Mouse (Mus musculus): ENCODE measurements around the gene 2810006K23Rik. TPM values are rescaled to one million over a fixed set of nuclear protein-coding genes. Genes with fewer than 3 reads are reported as not detected.
"Not testable (repeated sequence)": the region's sequence is repeated elsewhere in the genome, so short reads cannot be mapped to it uniquely, and the experiment has no call there.

Gene 2810006K23Rik
- total RNA-seq (2021) = 1 to 10 TPM; 7.3 to 9.5 TPM
- long read RNA-seq, experiment 1, transcript 2810006K23Rik-201 (3 exons, 1,677 nt) = major isoform, 8 of 9 reads
- long read RNA-seq, experiment 1, partial matches to known transcripts = 0 of 9 reads
- long read RNA-seq, experiment 1, other reads (novel, unspliced or antisense) = 0 of 9 reads
- long read RNA-seq, experiment 2, transcript 2810006K23Rik-201 (3 exons, 1,677 nt) = major isoform, 8 of 8 reads
- long read RNA-seq, experiment 2, partial matches to known transcripts = 0 of 8 reads
- long read RNA-seq, experiment 2, other reads (novel, unspliced or antisense) = 0 of 8 reads

DNA sequence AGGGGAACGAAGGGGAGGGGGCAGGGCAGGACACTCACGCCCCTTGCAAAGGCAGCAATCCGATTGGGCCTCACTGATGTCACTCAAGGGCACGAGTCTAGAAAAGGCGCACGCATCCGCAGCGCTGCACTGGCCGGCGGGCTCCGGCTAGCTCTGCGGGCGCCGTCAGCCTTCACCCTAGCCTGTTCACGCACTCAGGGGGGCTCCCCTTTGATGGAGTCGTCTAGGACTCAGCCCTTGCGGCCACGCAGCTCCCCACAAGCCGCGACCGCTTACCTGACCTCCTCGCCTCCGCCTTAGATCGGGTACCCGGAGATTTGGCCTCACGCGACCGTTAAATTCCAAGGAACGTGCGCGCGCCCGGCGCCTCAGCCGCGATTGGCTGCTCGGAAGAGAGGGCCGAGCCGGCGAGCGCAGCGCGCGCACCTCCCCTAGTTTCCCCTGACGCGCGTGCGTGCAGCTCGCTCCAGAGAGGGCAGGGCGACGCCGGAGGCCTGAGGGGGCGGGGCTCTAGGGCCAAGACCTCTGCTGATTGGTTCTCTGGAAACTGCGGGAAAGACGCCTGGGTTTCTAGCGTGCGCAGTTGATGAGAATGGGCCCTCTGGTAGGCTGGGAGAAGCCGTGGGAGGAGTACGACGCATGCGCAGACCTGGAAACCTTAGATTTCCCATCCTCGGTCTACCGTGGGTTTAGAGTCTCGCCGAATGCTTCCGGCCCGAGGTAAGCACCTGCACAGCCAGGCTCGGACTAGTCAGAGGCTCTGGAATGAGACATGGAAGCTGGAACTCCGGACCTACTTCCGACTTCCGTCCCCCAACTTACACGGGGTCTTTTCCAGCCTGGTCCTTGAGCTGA lies at the start of gene 2810006K23Rik, which contains the start of gene Mphosph9:
Gene 2810006K23Rik (plus strand): TSS at position 580 of the 855 bp plus-strand sequence.
Gene Mphosph9 (minus strand): TSS at position 463 of the 855 bp plus-strand sequence.
- peak; percentile 99 for DNase-seq

DNA sequence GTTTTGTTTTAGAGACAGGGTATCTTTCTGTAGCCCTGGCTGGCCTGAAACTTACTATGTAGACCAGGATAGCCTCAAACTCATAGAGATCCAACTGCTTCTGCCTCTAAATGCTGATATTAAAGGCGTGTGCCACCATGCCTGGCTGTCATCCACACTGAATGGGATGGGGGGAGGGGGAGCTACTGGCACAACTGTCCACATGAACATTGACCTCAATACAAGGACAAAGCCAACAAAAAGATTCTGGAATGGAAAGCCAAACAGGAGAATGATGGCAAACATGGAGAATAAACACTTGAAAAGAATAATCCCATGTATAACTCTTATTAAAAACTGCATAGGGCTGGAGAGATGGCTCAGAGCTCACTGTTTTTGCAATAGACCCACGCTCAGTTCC lies 45.0 kb upstream of the 2810006K23Rik start:
- no peak for DNase-seq

- DNase-seq = peak; percentile 9
Measured at GRCm38 (mm10) chr5:124284330-124284729, 43.6 kb upstream of the 2810006K23Rik start.

- DNase-seq = no peak
Measured at GRCm38 (mm10) chr5:124287616-124288247, 40.2 kb upstream of the 2810006K23Rik start.

DNA sequence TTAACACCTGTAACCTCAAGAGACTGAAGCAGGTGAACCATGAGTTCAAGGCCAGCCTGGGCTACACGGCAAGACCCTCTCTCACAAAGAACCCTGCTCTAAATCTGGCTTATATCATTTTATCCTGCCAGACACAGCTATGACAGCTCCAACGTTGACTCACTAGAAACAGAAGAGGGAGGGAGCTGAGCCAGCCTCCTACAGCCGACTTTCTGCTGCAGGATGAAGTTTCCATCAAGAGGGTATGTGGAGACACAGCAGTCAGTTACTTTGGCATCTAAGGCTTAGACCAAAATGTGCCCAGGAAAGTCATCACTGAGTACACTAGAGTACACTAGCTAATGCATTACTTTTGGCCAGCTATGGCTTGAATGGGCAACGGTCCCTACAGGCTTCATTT lies 37.7 kb upstream of the 2810006K23Rik start:
- no peak for DNase-seq

DNA sequence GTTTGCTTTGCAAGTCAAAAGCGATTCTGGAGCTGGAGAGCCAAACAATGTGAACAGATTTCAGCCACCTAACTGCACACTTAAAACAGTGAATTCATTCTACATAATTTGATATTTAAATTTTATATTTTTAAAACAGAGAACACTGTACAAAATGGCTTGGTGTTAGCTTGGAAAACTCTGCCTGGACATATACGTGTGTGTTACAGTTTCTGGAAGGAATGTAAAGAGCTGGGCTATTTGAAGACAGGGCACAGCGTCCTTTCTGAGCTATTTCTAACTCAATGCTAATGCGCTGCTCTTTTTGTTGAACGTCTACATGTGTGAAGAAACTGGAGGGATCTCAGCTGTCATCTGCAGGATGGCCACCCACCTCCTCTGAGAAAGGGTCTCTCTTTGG lies 33.9 kb upstream of the 2810006K23Rik start:
- no peak for DNase-seq

GRCm38 (mm10) chr5:124296475-124296874 lies 31.4 kb upstream of the 2810006K23Rik start:
- DNase-seq = no peak

GRCm38 (mm10) chr5:124299307-124299706 lies 28.6 kb upstream of the 2810006K23Rik start:
- DNase-seq = not testable (repeated sequence)

DNA sequence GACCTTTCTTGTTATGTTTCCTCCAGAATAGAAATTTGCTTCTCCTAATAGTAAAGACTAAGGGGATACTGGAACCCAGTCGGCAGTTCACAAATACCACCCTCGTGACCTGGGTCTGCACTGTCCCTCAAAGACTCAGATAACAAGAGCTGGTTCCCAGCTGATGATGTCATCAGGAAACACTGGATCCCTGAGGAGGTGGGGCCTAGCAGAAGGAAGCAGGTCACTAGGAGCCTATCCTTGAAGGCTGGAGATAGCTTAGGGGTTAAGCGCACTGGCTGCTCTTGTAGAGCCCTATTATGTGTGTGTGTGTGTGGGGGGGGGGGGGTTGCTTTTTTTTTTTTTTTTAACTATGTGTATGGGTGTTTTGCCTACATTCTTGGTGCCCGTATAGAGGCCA lies 27.8 kb upstream of the 2810006K23Rik start:
- DNase-seq = no peak

- DNase-seq = not testable (repeated sequence)
Measured at GRCm38 (mm10) chr5:124302853-124303252, 25.0 kb upstream of the 2810006K23Rik start.

DNA sequence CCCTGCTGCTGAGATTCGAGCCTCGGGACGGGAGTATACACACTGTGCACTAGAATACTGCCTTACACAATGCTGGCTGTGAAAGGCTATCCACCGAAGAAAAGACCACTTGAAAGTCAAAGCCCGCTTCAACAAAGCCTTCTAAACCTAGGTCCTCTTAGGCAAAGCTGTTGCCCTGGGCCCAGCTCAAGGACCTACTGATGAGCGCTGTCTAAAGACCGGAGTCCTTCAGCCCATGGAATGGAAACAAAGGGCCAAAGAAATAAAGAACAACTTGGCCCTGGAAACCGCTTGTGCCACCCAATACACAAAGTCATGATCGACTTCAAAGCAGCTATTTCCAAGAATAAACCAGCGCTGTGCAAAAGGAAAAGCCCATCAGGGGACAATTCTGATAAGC lies 18.7 kb upstream of the 2810006K23Rik start:
- DNase-seq = no peak

DNA sequence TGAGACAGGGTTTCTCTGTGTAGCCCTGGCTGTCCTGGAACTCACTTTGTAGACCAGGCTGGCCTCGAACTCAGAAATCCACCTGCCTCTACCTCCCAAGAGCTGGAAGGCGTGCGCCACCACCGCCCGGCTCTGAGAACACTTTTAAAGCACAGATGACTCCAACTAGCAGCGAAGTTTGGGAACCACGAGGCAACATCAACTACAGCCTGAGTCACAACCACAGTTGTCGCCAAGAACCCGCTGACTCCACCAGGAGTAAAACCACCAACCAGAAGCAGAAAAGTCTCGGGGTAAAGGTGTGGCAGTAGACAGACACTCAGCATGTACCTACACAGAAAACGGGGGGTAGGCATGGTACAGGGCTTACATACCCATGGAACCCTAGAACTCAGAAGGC lies 17.8 kb upstream of the 2810006K23Rik start:
- DNase-seq = no peak

DNA sequence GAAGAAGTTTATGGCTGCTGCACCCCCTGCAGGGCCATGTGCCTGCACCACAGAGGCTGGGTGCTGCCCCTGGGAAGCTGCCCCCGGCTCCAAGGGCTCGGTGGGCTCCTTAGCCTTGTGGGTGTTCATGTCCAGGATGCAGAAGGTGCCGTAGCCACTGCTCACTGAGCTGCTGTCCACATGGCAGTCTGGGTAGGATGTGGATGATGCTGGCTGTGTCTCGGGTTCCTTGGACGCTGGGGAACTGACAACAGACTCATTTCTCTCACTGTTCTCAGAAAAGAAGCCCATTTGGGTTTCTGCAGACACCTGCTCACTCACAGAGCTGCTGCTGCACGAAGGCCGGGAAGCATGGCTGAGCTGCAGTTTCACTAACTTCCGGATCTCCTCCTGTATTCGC lies 12.4 kb upstream of the 2810006K23Rik start:
- no peak for DNase-seq

DNA sequence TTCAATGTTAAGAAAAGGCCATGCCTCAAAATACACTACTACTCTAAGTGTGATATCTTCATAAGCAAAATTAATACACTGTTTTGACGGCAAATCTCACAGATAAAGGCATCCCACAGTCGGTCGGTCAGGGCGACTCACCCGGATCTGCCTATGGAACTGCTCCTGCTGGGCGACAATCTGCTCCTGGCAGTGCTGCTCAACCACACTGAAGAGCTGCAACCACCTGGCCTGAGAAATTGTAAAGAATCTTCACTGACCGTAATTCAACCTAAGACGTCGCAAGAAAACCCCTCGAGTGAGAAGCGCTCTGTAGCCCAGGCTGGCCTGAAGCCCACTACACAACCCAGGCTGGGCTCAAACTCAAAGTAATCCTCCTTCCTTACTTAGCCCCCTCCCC lies 11.9 kb upstream of the 2810006K23Rik start:
- no peak for DNase-seq

DNA sequence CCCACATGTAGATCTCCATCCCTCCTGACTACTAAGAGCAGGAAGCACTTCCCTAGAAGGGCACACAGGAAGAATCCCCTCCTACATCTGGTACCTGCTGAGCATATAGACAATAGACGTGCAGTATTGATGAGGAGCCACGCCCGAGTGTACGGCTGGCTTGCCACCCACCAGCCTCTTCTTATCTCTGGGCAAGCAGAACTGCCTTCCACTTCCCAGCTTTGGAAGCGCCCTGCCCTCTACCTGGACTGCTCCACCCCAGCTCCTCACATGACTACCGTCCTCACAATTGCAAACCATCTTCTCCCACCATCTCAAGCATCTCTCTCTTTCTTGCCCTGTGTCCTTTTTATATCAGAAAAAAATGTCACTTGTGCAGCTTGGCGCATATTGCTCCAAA lies 10.2 kb upstream of the 2810006K23Rik start:
- no peak for DNase-seq

DNA sequence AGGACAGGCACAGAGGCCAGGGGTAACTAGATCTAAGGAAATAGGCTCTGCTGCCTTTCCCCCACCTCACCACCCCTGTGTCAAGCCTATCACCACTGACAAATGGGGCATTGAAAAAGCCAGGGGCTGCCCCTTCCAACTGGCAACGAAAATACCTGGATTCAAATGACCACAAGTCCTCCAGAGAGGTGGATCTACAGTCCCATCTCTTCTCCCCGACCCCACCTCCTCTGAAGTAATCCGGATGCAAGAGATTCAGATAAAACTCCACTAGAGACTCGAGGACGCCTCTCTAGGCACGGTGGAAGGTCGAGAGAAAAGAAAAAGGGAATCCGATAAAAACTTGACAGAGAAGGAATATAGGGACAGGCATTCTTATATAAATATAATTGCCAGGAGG lies 1.1 kb upstream of the 2810006K23Rik start:
- DNase-seq = no peak

- no peak for DNase-seq
Measured at GRCm38 (mm10) chr5:124330086-124330485, 2.2 kb downstream of the 2810006K23Rik start.

- peak; percentile 37 for DNase-seq
Measured at GRCm38 (mm10) chr5:124334392-124334791, 6.5 kb downstream of the 2810006K23Rik start.

DNA sequence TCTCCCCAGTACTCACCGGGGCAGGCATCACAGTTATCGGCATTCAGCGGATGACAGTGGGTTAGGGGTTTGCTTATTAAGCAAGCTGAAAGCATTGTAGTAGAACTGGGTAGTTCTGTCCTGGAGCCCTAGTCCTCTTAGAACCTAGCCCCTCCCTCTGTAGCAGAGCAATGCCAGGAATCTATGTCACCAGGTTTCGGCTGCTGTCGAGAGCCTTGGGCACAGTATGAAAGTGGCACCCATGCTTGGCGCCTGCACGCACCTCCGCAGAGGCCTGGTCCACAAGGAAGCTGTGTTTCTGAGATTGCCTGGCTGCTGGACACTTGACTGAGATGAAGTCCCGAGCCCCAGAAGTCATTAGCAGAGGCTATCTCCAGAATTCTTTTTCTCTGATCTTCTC lies 9.2 kb downstream of the 2810006K23Rik start:
- DNase-seq = no peak

- DNase-seq = no peak
Measured at GRCm38 (mm10) chr5:124337909-124338308, 10.0 kb downstream of the 2810006K23Rik start.

DNA sequence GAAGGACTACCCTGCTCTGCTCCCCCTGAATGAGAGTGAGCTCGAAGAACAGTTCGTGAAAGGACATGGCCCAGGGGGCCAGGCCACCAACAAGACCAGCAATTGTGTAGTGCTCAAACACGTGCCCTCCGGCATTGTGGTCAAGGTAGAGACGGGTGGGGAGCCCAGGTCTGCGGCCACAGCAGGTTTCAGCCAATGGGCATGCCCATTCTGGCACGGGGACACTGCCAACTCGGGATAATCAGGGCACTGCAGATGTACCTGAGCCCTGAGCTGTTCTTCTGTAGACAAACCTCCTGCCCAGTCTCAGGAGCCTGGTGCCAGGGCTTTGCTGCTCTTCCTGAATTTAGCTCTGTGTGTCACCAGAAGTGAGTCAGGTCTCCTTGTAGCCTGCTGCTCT lies 10.9 kb downstream of the 2810006K23Rik start:
- no peak for DNase-seq

DNA sequence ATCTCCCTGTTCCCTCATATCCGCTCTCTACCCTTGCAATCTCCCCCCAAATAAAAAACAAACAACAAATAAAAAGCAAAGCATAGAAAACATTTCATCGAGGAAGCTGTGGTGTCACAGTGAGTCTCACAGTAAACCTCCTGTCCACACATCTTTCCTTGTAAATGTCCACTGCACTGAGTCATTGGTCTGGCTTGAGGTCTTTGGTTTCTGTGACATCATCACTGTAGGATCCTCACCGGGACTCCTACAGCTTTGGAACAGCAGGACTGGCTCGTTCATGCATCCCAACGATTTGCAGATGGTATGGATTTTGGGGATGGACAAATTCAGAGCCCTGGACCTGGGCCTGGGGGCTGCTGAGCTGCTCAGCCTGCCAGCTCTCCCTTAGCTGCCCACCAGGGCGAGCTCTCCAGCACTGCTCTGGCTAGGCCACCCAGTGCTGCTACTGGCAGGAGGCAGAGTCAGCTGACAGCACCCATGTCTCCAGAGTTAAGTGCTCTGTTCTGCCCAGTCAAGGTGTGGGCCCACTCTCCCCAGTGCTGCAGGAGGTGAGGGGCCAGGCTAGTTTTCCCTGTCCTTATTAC lies 14.0 kb downstream of the 2810006K23Rik start:
- DNase-seq = not testable (repeated sequence)

All from gastrocnemius, postnatal 10 days (tissue).